Mouse (Mus musculus): ENCODE data around the gene Sppl2a.

- TF ChIP-seq POLR2A (IDR thresholded peaks at IDR 0.05; ENCODE audit: control insufficient read depth, low read depth, low read length) (no peak), CTCF (IDR thresholded peaks at IDR 0.05; ENCODE audit: control insufficient read depth, insufficient read depth, insufficient replicate concordance, low read depth, low read length) (no peak)
Observed at GRCm38 (mm10) chr2:126932261-126932896, 656 bp downstream of the Sppl2a start.

All from testis, adult 2 months (tissue).